10 mouse cellular contexts compared by ENCODE assay signal in genomic region chr13:55835548-55836097, GRCm38 (mm10). TPM values are rescaled to one million over a fixed set of nuclear protein-coding genes. Genes with fewer than 3 reads are reported as not detected.
DNase-seq lines count a peak whose midpoint lies in the region; ATAC-seq and TF ChIP-seq lines count a peak whose summit lies in the region.
"Had no signal": no experiment of that assay in that cellular context is flagged by ENCODE, and none has a peak within 500 bp of the region (broad histone marks: within the 10 kb centered on the region; RNA-seq: fewer than 3 reads in every experiment).

No protein-coding gene starts in this region.

- no peaks in the 10 kb centered on the region for H3K36me3 ChIP-seq in kidney, postnatal 0 days (ENCODE audit: insufficient read depth, low read length)
- no peaks in the 10 kb centered on the region for H3K36me3 ChIP-seq in forebrain, postnatal 0 days (ENCODE audit: insufficient read depth)
- H3K36me3 ChIP-seq in midbrain, embryonic 16.5 days (ENCODE audit: control insufficient read depth, insufficient read depth, low read length): no peaks in the 10 kb centered on the region

- H3K27ac ChIP-seq in kidney, postnatal 0 days: no peak overlapping the region
- no peak overlapping the region for H3K27ac ChIP-seq in forebrain, postnatal 0 days (ENCODE audit: low read depth, low read length)
- H3K27ac ChIP-seq in midbrain, embryonic 16.5 days (ENCODE audit: low read length): no peak overlapping the region

- no peak for TF ChIP-seq CTCF in kidney, postnatal 0 days (IDR thresholded peaks at IDR 0.05; ENCODE audit: low read depth)
- TF ChIP-seq CTCF in forebrain, postnatal 0 days (IDR thresholded peaks at IDR 0.05; ENCODE audit: low read depth): no peak

- H3K4me1 ChIP-seq in kidney, postnatal 0 days (replicated peaks; ENCODE audit: insufficient read depth, low read length): peaks cover 14% of the 10 kb centered on the region
- H3K4me1 ChIP-seq in forebrain, postnatal 0 days (ENCODE audit: insufficient read depth): no peaks in the 10 kb centered on the region
- H3K4me1 ChIP-seq in midbrain, embryonic 16.5 days (ENCODE audit: control insufficient read depth, insufficient read depth, low read length): peaks cover 9% of the 10 kb centered on the region

- 0 out of 2 replicates have a peak overlapping the region, but pooled peaks have one; percentile 0 for H3K4me3 ChIP-seq in kidney, postnatal 0 days (replicated peaks; ENCODE audit: low read depth, low read length)
- no peak overlapping the region for H3K4me3 ChIP-seq in forebrain, postnatal 0 days (ENCODE audit: low read depth, low read length)
- no peak overlapping the region for H3K4me3 ChIP-seq in midbrain, embryonic 16.5 days (ENCODE audit: low read depth, low read length)
- H3K4me3 ChIP-seq: megakaryocyte, embryonic 14.5 days had no signal

- no peak for ATAC-seq in kidney, postnatal 0 days (replicated peaks; ENCODE audit: low FRiP score, low read depth)
- no peak for ATAC-seq in forebrain, postnatal 0 days
- ATAC-seq in midbrain, embryonic 16.5 days: peak; percentile 52; the same call in 1 of the 2 replicates
- ATAC-seq in erythroid progenitor cell, adult 5-6 weeks (replicated peaks; ENCODE audit: low FRiP score, poor library complexity, severe bottlenecking): no peak

- WGBS in kidney, postnatal 0 days: under 1% methylated on average over 33 of the region's 33 CpGs
- WGBS in forebrain, postnatal 0 days: 4% methylated on average over 33 of the region's 33 CpGs
- 0% methylated on average over 32 of the region's 33 CpGs for WGBS in midbrain, embryonic 16.5 days

- H3K4me2 ChIP-seq in kidney, postnatal 0 days (ENCODE audit: low read length): no peak overlapping the region
- no peak overlapping the region for H3K4me2 ChIP-seq in forebrain, postnatal 0 days (ENCODE audit: low read depth)
- H3K4me2 ChIP-seq in midbrain, embryonic 16.5 days (ENCODE audit: low read length): no peak overlapping the region

- DNase-seq in kidney, postnatal 0 days (ENCODE audit: low spot score): no peak
- DNase-seq in kidney, postnatal 10 days: no peak
- DNase-seq in embryo, embryonic 9.5 days (ENCODE audit: extremely low spot score): peak; percentile 71
- peak; percentile 43 for DNase-seq in forebrain, postnatal 0 days
- no peak for DNase-seq in left cerebral cortex, postnatal 25 days (ENCODE audit: low spot score in 2 of 2)
- DNase-seq in gastrocnemius, postnatal 4 days (ENCODE audit: low spot score in 2 of 2): no peak

- intact Hi-C loops in left cerebral cortex, postnatal 25 days (cut with DNase I): no loop called here

- no peak overlapping the region for H3K9ac ChIP-seq in kidney, postnatal 0 days (ENCODE audit: low read depth, low read length)
- H3K9ac ChIP-seq in forebrain, postnatal 0 days: no peak overlapping the region
- H3K9ac ChIP-seq in midbrain, embryonic 16.5 days (ENCODE audit: low read depth, low read length): no peak overlapping the region

- no peaks in the 10 kb centered on the region for H3K9me3 ChIP-seq in kidney, postnatal 0 days (replicated peaks; ENCODE audit: low read length)
- no peaks in the 10 kb centered on the region for H3K9me3 ChIP-seq in forebrain, postnatal 0 days (ENCODE audit: low read length)
- no peaks in the 10 kb centered on the region; the same call in 1 of the 2 replicates for H3K9me3 ChIP-seq in midbrain, embryonic 16.5 days (replicated peaks; ENCODE audit: control insufficient read depth, low read length, poor library complexity, severe bottlenecking)

- peaks cover 92% of the 10 kb centered on the region for H3K27me3 ChIP-seq in kidney, postnatal 0 days (ENCODE audit: insufficient read depth, low read length)
- peaks cover 81% of the 10 kb centered on the region for H3K27me3 ChIP-seq in forebrain, postnatal 0 days (ENCODE audit: insufficient read depth, low read length)
- H3K27me3 ChIP-seq in midbrain, embryonic 16.5 days (ENCODE audit: control insufficient read depth, insufficient read depth, low read depth, low read length): peaks cover 77% of the 10 kb centered on the region

RNA-seq across cellular contexts. Expression of gene Pitx1, which starts 0.4 kb away (rescaled TPM):
- polyA plus RNA-seq in kidney, postnatal 0 days (2015; fragmentation: Nextera tagmentation; extraction: Ambion mirVana): 0.08 TPM in 1 of 2 replicates, not detected in the other
- not detected in 2 replicates for total RNA-seq in forebrain, postnatal 0 days (2014; rRNA removed)
- polyA plus RNA-seq in forebrain, postnatal 0 days (2015; fragmentation: Nextera tagmentation; extraction: Ambion mirVana): not detected in 2 replicates
- 1.0 and 1.4 TPM in 2 replicates for polyA plus RNA-seq in midbrain, embryonic 16.5 days (2015; fragmentation: Nextera tagmentation; extraction: Ambion mirVana)
- not detected in 2 replicates for total RNA-seq in erythroid progenitor cell, adult 5-6 weeks (2015; ENCODE audit: low replicate concordance)
- not detected in 2 replicates for total RNA-seq in erythroid progenitor cell, adult 5-6 weeks (2017; ENCODE audit: low replicate concordance)
- total RNA-seq in left cerebral cortex, postnatal 25 days (2021): not detected
- total RNA-seq in gastrocnemius, postnatal 4 days (2021): 1 to 10 TPM; 5.3 to 5.8 TPM
- total RNA-seq: left cerebral cortex, postnatal 36 days had no signal

RNA-seq across cellular contexts. Expression of gene Catsper3, which starts 51.3 kb away (rescaled TPM):
- 0.10 and 0.14 TPM in 2 replicates for polyA plus RNA-seq in kidney, postnatal 0 days (2015; fragmentation: Nextera tagmentation; extraction: Ambion mirVana)
- not detected in 2 replicates for total RNA-seq in forebrain, postnatal 0 days (2014; rRNA removed)
- 0.14 and 0.19 TPM in 2 replicates for polyA plus RNA-seq in forebrain, postnatal 0 days (2015; fragmentation: Nextera tagmentation; extraction: Ambion mirVana)
- 0.19 TPM in 1 of 2 replicates, not detected in the other for polyA plus RNA-seq in midbrain, embryonic 16.5 days (2015; fragmentation: Nextera tagmentation; extraction: Ambion mirVana)
- not detected in 2 replicates for total RNA-seq in erythroid progenitor cell, adult 5-6 weeks (2015; ENCODE audit: low replicate concordance)
- total RNA-seq in erythroid progenitor cell, adult 5-6 weeks (2017; ENCODE audit: low replicate concordance): not detected in 2 replicates
- under 1 TPM; 0.34 to 0.53 TPM for total RNA-seq in left cerebral cortex, postnatal 25 days (2021)
- total RNA-seq in gastrocnemius, postnatal 4 days (2021): not detected

Comparison
In these comparisons a context has a peak if more than half of its experiments do, and no peak if none do; other contexts are left out.
1. DNase-seq: peak in embryo, embryonic 9.5 days (single experiment) and forebrain, postnatal 0 days (single experiment); none in kidney, postnatal 0 days (single experiment), kidney, postnatal 10 days (single experiment), left cerebral cortex, postnatal 25 days (0 of 2) and gastrocnemius, postnatal 4 days (0 of 2).